Mouse (Mus musculus) frontal cortex, postnatal 25 days (tissue): ENCODE results near the gene Tesc.

Experiments used
- DNase-seq, 2 experiments: peaks; one replicate each; pipeline ENCODE4 v3.0.0; 2022; ENCODE audit warnings: low spot score in 2 of 2

Tesc gene

DNA sequence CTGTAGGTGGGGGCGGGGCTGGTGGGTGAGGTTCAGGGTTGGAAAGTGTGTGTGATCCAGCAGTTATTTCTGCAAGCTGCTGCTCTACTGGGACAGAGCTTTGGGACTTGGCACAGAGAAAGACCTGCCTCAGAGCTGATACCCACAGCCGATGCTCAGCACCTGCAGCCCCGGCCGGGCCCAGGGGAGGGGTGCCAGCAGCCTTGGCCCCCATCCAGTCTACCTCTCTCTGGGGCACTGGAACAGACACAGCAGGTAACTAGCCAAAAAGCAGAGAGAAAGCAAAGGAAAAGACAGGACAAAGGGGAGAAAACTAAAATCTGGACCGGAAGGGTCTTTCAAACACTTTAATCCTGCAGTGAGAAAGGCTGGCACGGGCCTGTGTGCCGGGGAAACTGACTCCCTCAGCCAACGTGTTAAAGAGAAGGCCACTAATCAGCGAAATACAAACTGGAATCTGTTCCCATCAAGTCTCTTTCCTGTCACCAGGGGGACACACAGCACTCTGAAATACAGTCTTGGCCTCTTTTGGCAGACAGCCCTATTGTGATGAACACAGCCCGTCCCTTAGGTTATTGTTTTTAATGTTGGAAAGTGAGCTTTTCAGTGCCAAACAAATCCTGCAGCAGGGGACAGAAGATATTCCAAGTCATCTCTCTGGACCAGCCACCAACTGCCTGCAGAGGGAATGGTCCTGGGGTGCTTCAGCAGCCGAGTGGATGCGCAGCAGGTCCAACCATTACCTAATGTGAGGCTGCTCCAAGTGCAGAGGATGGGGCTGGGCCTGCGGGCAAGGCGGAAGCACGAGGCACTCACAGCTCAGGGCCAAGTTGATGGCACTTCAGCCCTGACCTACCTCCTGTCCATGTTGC lies 49.4 kb downstream of the Tesc start:
- DNase-seq = no peak

DNA sequence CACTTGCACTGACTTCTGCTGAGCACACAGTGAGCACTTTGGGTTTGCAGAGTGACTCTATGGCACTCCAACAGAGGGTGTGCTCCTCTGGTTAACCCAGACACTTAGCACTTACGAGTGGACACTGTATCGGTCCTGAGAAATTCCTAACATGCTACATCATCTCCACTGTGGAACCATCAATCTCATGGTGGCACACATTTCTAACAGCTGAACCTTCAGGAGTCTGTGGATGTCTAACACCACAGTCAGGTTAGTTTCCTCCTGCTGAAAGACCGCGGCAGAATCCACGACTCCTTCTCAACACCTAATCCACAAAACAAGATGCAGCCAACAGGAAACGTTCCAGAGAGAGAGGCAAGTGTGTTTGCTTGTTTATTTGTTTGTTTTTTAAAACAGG lies 51.0 kb downstream of the Tesc start:
- no peak for DNase-seq

DNA sequence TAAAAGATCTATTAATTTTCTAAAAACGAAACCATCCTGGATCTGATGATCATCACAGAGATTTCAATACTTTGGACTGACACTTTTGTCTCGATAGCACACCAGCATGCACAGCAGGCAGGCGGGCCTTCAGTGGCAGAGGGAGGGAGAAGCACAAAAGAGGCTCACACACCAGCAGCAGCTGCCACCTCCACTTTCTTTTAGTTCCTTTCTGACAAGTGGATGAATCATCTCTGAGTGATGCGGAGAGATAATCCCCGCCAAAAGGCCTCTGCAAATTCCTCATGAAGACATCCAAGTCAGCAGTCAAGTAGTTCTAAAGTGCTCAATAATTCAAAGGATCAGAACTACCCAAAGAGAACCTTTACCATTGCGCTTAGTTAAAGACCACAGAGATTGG lies 51.8 kb downstream of the Tesc start:
- no peak for DNase-seq

DNA sequence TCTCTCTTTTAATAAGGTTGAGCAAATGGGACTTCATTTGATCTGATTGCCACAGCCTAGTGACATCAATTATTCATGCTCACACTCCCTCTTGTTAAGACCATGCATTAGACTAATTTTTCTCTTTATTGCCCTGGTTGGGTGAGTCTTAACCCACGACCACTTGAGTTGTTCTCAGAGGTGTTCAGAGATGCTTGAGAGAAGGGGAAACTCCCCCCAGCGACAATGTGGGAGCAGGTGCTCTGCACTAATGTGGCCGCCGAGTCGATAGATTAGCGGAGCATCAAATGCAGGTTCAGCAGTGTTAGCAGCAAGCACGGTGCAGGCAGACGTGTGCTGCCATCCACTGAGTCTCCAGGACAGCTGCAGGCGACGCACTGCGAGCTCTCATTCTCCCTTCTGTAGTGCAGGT lies 52.3 kb downstream of the Tesc start:
- DNase-seq = no peak

DNA sequence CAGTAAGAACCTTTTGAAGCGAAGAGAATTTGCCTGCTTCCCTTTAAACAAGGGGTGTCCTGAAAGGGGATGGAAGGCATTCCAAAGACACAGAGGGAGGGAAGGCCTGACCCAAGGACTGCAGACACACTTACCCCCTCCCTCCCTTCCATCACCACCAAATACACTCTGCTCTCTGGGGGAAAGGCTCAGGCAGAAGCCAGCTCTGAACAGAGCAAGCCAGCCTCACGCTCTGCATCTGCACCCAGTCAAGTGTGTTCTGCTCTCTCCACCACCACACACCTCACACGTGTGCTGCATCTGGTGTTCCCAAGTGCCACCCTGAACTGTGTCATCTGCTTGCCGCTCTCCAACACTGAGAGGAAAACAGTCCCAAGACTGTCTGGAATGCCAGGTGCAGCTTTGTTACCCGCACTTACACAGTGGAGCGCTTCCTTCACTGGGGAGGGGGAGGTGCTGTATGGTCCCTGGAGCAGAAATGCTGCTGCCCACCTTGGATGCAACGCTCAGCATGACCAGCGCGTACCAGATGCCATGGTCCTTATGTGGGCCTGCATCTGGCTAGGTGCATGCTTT lies 53.9 kb downstream of the Tesc start:
- no peak for DNase-seq

DNA sequence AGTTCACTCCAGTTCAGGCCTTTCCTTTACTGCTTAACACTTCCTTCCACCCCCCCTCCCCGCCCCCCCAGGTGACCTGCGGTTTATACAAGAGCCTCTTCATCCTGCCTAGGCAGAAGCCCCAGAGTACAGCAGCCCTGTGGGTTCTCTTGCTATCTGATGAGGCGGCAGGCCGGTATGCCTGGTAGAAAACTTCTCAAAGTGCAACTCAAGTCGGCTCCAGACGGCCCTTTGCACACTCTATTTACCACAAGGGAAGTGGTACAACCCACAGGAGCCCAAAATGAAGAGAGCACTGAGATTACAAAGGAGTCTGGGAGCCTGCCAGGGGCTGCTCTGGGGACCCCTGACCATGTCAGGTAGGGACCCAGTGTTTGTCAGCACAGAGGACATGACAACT lies 54.5 kb downstream of the Tesc start:
- no peak for DNase-seq

DNA sequence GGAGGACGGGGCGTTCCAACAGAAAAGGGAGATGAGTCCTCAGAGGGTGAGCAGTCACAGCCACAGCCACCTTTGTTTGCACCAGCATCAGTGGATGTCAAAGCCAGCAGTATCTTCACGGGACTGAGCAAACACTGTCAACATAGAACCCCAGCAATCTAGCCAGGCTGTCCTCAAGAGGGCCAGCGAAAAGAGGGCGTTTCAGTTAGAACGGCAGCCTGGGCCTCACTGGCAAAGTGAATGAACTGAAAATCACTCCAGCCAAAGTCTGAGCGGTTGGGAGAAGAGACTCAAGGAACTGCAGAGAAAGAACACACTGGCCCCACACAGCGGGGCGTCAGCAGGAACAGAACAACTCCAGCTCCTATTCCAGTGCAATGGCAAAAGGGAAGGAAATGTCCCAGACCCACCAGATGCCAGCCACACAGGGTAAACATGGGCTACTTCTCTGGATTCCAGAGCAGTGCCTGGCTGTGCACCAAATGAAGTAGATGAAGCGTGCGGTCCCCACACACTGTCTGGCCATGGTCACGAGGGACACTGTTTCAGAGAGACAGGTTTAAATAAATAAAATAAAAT lies 55.6 kb downstream of the Tesc start:
- no peak for DNase-seq

DNA sequence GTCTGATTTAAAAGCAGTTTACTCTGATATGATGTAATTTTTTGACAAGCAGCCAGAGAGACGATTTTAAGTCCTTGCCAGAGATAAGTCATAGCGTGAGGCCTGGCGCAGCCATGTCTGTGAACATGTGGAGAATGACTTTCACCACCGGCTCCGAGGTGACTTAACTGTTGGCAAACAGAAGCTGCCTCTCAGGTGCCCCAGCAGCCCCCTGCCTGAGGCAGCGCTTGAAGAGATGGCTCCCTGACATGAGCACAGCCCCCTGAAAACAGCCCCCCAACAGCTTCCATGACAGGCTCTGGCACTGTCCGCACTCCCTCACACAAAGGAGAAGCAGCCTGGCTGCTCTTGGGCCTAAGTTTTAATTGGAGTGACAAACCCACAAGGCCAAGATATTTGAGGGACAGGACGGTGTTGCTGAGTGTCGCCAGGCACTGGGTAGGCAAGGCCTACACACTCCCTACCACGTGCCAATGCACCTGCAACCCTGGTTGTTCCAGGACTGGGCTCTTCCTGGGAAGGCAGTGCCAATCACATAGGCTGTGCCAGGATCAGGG lies 56.7 kb downstream of the Tesc start:
- no peak for DNase-seq

DNA sequence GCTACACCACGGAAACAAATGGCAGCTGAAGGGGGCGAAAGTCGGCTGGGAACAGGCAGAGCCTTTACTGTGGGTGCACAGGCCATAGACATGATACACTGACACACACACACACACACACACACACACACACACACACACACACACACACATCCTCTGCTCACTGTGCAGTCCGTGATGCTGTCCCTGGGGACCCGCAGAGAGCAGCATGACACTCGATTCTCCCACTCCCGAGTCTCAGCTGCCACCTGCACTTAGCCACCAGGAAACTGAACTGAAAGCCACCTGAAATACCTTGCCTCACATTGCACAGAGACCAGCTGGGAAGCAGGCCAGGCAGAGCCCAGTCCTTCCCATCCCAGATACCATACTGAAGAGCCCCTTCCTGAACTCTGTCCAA lies 57.8 kb downstream of the Tesc start:
- DNase-seq = no peak

DNA sequence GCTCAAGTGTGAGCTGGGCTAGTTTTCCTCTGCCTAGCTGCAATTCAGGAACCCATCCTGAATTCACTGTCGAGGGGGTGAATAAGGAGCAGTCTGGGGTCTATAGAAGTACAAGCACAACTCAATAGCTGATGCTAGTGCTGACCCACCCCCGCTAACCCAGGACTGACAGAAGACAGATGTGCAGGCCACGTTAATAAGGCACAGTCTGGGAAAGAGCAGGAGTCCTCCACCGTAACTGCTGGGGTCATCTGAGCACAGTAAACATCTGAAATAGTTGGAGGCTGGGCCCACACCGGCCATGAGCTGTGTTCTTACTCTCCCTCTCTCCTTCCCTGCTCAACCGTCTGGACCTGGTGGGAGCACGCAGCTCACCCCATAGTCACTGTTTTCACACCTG lies 59.4 kb downstream of the Tesc start:
- no peak for DNase-seq

DNA sequence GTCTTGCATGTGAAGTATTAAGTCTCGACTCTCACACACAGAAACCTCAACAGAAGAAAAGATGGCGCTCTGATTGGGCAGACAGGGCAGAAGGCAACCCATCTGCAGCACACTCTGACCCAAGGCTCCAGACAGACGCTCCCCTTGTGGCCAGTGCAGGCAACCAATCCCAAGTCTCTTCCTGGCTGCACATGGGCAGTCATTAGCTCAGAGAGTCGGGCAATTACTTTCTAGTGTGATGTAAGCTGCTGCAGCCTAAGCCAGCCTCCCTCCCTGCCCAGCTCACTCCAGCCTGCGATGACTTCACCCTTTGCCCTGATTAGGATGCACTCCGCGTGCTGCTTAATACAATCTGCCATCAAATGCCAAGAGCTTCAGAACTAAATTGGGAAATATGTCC lies 61.6 kb downstream of the Tesc start:
- DNase-seq = no peak

DNA sequence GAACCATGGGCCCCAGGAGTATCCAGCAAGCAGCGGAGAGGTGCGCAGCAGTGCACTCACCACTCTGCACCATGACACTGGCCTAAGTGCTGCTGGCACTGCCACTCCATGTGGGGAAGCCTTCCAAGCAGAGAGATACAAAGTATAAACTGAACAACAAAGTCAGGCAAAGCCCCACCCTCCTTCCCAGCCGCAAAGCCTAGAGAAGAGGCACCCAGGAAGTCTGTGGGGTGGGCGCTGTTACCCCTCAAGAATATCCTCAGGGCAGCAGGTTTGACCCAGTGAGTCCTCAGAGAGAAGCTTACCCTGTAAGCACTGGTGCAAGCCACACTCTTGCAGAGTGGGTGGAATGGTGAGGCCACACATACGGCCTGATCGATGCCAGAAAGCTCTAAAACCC lies 62.6 kb downstream of the Tesc start:
- no peak for DNase-seq

DNA sequence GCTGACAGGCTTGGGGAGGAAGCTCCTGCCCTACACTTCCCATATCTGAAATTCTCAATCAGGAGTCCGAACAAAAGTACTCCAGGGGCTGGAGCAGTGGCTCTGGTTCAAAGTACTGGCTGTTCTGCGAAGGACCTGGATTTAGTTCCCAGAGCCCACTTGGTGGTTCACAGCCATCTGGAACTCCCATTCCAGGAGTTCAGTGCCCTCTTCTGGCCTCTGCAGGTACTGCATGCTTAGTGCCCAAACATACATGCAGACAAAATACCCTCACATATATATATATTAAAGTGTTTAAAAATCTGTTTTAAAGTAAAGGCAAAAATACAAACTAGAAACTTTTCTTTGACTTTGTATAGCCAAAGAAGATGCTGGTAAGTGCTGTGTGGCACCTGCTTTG lies 63.3 kb downstream of the Tesc start:
- DNase-seq = no peak

DNA sequence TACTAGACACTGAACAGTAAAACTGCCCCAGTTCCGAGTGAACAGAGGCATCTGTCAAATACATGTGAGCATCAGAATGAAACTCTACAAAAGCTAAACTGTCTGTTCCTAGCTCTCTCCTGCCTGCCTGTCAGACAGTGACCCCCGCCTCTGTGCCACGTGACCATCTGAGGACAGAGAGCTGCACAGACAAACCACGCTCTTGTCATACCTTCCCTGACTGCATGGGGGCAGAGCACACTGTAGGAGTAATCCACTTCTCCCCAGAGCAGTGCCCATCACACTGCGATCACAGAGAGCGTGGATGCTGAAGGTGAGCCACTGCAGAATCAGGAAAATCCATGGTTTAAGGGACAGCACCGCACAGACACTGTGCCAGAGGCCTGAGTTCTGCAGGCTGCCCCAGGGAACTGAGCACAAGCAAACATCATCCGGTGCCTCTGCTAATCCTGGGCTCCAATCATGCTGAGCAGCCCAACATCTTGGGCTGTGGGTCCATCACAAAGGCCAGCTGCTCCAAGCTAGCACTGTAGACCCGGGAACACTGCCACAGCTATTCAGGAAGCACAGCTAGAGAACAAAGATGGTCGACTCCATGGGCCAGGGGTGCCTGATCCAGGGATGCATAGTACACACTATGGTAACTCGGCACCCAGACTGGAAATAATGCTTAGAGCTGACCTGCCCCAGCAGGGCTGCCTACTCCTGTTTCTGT lies 65.9 kb downstream of the Tesc start:
- no peak for DNase-seq

DNA sequence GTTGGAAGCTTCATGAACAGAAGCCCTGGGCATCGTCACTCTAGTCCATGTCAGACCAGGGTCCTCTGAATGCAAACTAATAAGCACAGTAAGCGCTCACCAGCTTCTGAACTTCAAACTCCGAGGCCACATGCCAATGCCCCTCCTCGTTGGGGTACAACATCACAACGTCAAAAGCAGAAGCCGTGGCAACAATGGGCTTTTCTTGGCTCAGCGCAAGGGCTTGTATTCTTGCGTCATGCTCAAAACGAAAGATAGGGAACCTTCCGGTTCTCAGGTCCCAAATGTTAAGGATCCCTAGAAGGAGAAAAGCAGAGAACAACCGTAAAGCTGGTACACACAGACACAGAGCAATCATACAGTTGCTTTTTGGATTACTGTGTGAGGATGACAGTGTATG lies 67.9 kb downstream of the Tesc start:
- DNase-seq = no peak

DNA sequence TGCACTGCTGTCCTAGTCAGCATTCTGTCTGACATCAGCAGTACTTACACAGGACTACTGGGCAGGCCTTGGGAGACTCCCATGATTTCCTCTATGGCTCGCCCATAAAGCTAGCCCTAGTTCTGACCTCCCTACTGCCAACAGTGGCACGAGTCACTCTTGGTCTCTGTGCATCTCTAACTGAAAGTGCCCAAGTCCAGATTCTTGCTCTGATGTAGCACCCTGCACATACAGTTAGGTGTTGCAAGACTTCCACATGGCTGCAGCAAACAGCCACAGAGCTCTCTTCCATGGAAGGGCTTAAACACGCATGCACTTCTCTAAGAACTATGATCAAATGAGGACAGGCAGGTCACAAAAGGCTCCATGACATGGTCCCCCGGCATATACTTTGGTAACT lies 68.3 kb downstream of the Tesc start:
- DNase-seq = no peak

DNA sequence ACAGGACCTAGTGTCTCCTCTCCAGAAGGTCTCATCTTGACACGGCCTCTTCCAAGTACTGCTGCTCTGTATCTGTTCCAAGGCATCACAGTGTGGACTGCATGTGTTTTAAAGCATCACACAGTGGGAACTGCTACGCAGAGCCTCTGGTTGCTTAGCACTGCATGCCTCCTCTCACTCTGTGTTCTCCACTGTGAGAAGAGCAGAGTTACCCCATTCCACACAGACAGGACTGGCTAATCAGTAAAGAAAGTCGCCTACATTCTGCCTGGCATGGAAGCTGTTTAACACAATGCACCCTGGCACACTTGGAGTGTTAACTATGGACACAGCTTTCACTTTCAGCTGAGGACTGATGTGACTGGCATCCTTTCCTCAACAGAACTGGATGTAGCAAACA lies 68.8 kb downstream of the Tesc start:
- no peak for DNase-seq

DNA sequence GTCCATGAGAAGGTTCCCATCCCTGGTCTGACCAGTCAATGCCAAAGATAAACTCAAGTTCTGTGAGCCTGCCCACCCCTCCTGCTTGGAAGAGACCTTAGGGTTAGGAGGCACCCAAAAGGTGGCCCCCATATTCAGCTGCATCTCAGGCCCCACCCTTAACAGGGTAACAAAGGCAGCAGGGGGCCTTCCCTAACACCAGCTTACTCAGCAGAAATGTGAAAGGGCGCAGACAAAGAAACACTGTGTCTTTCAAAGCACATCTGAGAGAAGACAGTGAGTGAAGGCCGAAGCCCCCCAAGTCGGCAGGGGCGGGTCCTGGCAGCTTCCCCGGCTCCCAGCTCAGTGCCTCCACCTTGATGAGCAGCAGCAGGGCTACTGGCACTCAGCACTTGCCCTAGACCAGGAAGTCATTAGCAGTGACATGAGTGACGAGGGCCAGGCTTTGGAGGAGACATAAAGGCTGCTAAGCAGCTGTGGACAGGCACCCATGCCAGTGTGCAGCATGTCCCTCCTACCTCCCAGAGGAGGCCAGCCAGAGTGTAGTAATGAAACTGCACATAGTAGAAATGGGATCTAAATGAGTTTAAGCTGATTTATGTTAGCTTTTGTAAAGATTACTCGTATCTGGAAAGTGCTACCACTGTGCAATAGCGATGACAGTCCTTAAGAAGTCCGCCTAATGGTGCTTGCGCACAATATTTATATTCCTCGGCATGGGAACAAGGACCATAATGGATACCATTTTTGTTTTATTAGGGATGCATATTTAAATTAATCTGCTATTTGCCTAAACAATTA lies 71.7 kb downstream of the Tesc start:
- DNase-seq = no peak

DNA sequence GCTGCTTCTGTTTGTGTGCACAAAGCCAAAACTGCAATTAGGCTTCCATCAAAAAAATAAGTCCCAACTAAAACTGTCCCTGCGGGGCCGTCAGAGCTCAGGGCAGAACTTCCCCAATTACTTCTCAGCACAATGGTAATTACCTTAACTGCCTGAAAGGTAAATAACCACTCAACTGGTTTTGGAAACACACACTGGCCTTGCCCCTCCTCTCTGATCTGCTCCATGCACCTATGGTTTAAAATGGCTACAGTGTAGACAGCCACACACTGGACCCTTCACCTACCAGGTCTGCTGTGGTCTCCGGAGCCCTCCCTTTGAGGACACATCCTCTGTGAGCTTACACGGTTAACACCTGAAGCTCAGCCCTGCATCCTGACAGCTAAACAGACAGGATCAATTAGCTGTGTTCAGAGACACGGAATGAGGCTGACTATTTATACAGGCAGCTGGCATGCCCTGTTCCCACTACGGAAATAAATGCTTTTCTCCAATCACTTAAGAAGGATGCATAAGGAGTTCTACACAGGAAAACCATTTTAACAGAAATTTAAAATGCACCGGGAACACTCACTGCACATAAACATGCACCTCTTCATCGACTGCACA lies 72.4 kb downstream of the Tesc start:
- DNase-seq = no peak

DNA sequence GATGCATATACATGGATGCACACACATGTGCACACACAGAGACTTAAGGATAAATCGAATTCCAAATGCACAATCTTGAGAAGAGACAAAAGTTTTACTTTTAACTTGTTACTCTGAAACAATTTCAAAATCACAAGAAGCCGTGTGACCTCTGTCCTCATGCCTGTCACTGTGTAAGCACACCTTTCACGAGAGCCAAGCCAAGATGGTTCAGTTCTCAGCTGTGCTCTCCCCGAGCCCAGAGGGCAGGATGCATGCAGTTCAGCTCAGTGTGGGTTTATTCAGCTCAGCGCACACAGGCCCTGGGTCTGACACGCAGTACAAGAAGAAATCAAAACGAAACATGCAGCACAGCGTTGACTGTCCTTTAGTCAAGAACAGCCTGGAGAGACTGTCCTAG lies 78.0 kb downstream of the Tesc start:
- DNase-seq = no peak

DNA sequence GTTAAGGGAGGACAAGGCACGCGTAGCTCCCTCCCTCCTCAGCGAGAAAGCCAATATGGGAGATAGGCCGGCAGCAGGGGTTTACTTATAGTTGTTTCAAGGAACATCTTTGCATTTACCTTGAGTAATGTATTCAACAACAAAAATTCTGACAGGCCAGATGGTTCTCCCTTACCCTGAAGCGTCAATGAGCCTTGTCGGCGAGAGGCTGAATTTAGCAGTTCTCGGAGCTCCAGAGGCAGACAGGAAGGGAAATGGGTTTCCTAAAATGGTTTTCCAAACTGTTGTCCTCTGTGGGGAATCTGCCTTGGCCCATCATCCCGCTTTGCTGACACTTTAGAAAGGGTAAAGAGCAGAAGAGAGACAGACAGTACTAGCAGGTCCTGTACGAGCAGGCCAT lies 79.1 kb downstream of the Tesc start:
- no peak for DNase-seq
